Mouse (Mus musculus) kidney, postnatal 0 days (tissue): ENCODE measurements around the gene Srrm2. TPM values are rescaled to one million over a fixed set of nuclear protein-coding genes. Genes with fewer than 3 reads are reported as not detected.

Experiments
- ATAC-seq: fragments of 200-750 bp; cut with Nextera tagmentation; replicated peaks from 2 replicates; pipeline ENCODE4 v1.8.0; 2017; ENCODE audit warnings: low read depth, moderate number of reproducible peaks, moderate TSS enrichment, moderate library complexity; ENCODE audit not compliant: low FRiP score
- DNase-seq: peaks from one replicate; pipeline ENCODE4 v3.0.0-alpha.2; 2016; ENCODE audit warnings: low spot score
- H3K27ac ChIP-seq: fragments of 300-500 bp; sonication (generic); 2 replicates; pipeline ENCODE4 v1.5.1; 2014; ENCODE audit warnings: mild to moderate bottlenecking
- H3K27me3 ChIP-seq: fragments of 300-500 bp; sonication (generic); 2 replicates; pipeline ENCODE4 v1.6.1; 2014; ENCODE audit warnings: low read length, mixed read lengths; ENCODE audit not compliant: insufficient read depth
- H3K36me3 ChIP-seq: fragments of 300-500 bp; sonication (generic); 2 replicates; pipeline ENCODE4 v1.6.1; 2014; ENCODE audit warnings: low read length, mixed read lengths; ENCODE audit not compliant: insufficient read depth
- H3K4me1 ChIP-seq: fragments of 300-500 bp; sonication (generic); replicated peaks from 2 replicates; pipeline ENCODE4 v1.6.1; 2014; ENCODE audit warnings: antibody characterized with exemption, low read length, mixed read lengths; ENCODE audit not compliant: insufficient read depth
- H3K4me2 ChIP-seq: fragments of 300-500 bp; sonication (generic); 2 replicates; pipeline ENCODE4 v1.6.1; 2014; ENCODE audit warnings: mild to moderate bottlenecking, low read length, moderate library complexity, mixed read lengths
- H3K4me3 ChIP-seq: fragments of 300-500 bp; sonication (generic); replicated peaks from 2 replicates; pipeline ENCODE4 v1.5.1; 2014; ENCODE audit warnings: low read depth, low read length
- H3K9ac ChIP-seq: fragments of 300-500 bp; sonication (generic); 2 replicates; pipeline ENCODE4 v1.6.1; 2014; ENCODE audit warnings: low read depth, low read length
- H3K9me3 ChIP-seq: fragments of 300-500 bp; sonication (generic); replicated peaks from 2 replicates; pipeline ENCODE4 v1.6.1; 2016; ENCODE audit warnings: low read length, inconsistent platforms, mixed read lengths
- CTCF ChIP-seq: IDR thresholded peaks from 2 replicates; pipeline ENCODE4 v1.5.1; 2016; ENCODE audit warnings: antibody characterized with exemption, low read depth, mild to moderate bottlenecking, moderate library complexity
- WGBS: fragments of 180-500 bp; shearing (Covaris S2); extraction: QIAGEN DNeasy Blood & Tissue Kit; methylation state at CpG from one replicate; pipeline ENCODE4 v1.1.7; 2014; 5-methylcytosine and 5-hydroxymethylcytosine counted together
- polyA plus RNA-seq: library from polyadenylated mRNA; unstranded; fragments of >200 nt; fragmentation: Nextera tagmentation; extraction: Ambion mirVana; gene quantifications from 2 replicates; pipeline ENCODE4 v1.2.1, GENCODE M21; 2015

The Srrm2 gene
- polyA plus RNA-seq, 1 experiment from 2014 or later = 304 TPM

DNA sequence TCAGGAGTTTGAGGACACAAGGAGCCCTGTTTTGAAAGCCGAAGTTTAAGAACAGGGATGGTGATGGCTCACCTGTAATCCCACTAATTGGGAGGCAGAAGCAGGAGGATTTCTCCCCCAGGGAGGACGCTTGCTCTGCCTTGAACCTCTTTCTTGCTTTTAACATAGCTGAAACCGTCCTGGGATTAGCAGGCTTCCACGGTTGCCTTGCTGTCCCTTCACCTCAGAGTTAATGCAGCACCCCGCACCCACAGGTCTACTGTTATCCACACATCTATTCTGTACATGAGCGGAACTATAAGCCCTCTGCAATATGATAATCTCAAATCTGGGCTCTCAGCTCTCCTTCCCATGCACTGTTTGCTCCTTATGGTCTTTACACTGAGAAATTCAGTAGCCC is 16.7 kb upstream of the Srrm2 start:
- Histone ChIP-seq H3K4me1 (no peaks in the 10 kb centered on the region), H3K4me3 (no peak overlapping the region), H3K9ac (no peak overlapping the region), H3K27ac (no peak overlapping the region), H3K36me3 (no peaks in the 10 kb centered on the region; the same call in 1 of the 2 replicates), H3K9me3 (no peaks in the 10 kb centered on the region), H3K4me2 (no peak overlapping the region), H3K27me3 (no peaks in the 10 kb centered on the region)
- DNase-seq (no peak), ATAC-seq (no peak)
- 74% methylated on average over 6 of the region's 6 CpGs for WGBS
- TF ChIP-seq CTCF = no peak

- peak; percentile 66 for ATAC-seq
- H3K27me3 ChIP-seq = no peaks in the 10 kb centered on the region
- WGBS = 1% methylated on average over 12 of the region's 12 CpGs
Measured at GRCm38 (mm10) chr17:23774090-23774489, 16.2 kb upstream of the Srrm2 start.

GRCm38 (mm10) chr17:23776216-23776615 is 14.1 kb upstream of the Srrm2 start:
- Histone ChIP-seq H3K4me2 (no peak overlapping the region), H3K27ac (no peak overlapping the region), H3K9ac (no peak overlapping the region), H3K36me3 (no peaks in the 10 kb centered on the region), H3K4me1 (no peaks in the 10 kb centered on the region), H3K27me3 (no peaks in the 10 kb centered on the region), H3K4me3 (no peak overlapping the region), H3K9me3 (no peaks in the 10 kb centered on the region)
- DNase-seq (no peak), ATAC-seq (no peak)
- no peak for TF ChIP-seq CTCF
- 69% methylated on average over 10 of the region's 10 CpGs for WGBS

More at GRCm38 (mm10) chr17:23774090-23774489, 16.2 kb upstream of the Srrm2 start:
- Histone ChIP-seq H3K27ac (no peak overlapping the region), H3K4me3 (no peak overlapping the region), H3K9me3 (no peaks in the 10 kb centered on the region), H3K4me2 (no peak overlapping the region), H3K36me3 (no peaks in the 10 kb centered on the region), H3K4me1 (no peaks in the 10 kb centered on the region), H3K9ac (no peak overlapping the region)
- peak; percentile 91 for DNase-seq
- TF ChIP-seq CTCF = peak; percentile 89

- DNase-seq (peak; percentile 11), ATAC-seq (no peak)
- Histone ChIP-seq H3K36me3 (no peaks in the 10 kb centered on the region), H3K9me3 (no peaks in the 10 kb centered on the region), H3K4me1 (no peaks in the 10 kb centered on the region), H3K4me3 (no peak overlapping the region), H3K27me3 (no peaks in the 10 kb centered on the region), H3K27ac (no peak overlapping the region), H3K9ac (no peak overlapping the region), H3K4me2 (no peak overlapping the region)
- no peak for TF ChIP-seq CTCF
- 52% methylated on average over 2 of the region's 2 CpGs for WGBS
Measured at GRCm38 (mm10) chr17:23777141-23777540, 13.2 kb upstream of the Srrm2 start.

DNA sequence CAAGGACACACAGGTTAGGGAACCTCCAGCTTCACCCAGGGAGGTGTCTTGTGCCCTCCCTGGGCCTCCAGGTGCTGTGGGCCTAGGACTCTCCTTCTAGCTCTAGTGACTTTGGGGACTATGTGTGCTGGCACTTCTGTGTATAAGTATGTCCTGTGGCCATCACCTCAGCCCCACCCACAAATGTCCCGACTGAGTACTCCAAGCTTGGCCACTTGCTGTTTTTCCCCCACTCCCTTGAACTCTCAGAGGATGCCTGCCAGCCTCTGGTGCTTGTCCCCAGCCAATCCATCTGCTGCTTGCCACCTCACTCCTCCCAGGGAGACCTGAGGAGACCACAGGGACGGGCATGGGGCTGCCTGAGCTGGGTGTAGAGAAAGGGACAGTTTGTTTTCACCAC is 11.9 kb upstream of the Srrm2 start:
- no peak for TF ChIP-seq CTCF
- Histone ChIP-seq H3K9ac (no peak overlapping the region), H3K27ac (no peak overlapping the region), H3K4me3 (no peak overlapping the region), H3K36me3 (no peaks in the 10 kb centered on the region), H3K9me3 (no peaks in the 10 kb centered on the region), H3K4me1 (no peaks in the 10 kb centered on the region), H3K4me2 (no peak overlapping the region), H3K27me3 (no peaks in the 10 kb centered on the region)
- no peak for ATAC-seq
- no peak for DNase-seq
- 25% methylated on average over 2 of the region's 2 CpGs for WGBS

DNA sequence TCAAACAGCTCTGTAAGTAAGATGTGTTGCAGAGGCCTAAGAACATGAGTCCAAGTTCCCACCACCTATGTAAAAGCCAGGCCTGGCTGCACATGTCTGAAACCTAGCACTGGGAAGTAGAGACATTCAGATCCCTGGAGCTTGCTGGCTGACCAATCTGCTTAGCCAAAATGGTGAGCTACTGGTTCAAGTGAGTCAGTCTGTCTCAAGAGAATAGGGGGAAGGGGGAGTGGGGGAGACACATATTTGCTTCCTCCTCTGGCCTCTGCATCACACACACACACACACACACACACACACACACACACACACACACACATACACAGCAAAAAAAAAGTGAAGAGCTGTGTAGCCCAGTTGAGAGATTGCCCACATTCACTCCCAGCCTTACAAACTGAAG is 7.0 kb upstream of the Srrm2 start:
- Histone ChIP-seq H3K27ac (no peak overlapping the region), H3K36me3 (no peaks in the 10 kb centered on the region), H3K9me3 (no peaks in the 10 kb centered on the region), H3K27me3 (no peaks in the 10 kb centered on the region), H3K4me1 (0 out of 2 replicates have a peak, but pooled peaks cover 2% of the 10 kb centered on the region), H3K4me2 (no peak overlapping the region), H3K4me3 (no peak overlapping the region), H3K9ac (no peak overlapping the region)
- TF ChIP-seq CTCF = no peak
- DNase-seq (no peak), ATAC-seq (no peak)
